Mouse (Mus musculus): Measurements from ENCODE around the gene Cox20.

The Cox20 gene

DNA sequence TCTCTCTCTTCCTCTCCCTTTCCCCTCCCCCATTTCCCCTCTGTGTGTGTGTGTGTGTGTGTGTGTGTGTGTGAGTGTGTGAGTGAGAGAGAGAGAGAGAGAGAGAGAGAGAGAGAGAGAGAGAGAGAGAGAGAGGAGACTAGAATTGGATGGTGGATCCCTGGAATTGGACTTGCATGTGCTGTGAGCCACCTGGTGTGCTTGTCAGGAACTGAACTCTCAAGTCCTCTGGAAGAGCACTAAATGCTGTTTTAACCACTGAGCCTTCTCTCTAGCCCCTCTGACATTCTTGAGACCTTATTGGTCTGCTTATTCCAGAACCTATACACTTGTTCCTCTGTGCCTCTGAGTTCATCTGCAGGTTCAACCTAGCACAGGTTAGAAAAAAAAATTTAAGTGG lies 32.7 kb downstream of the Cox20 start:
- no peak for DNase-seq (ENCODE audit: low read depth in 2 of 2, low spot score in 2 of 2)

DNA sequence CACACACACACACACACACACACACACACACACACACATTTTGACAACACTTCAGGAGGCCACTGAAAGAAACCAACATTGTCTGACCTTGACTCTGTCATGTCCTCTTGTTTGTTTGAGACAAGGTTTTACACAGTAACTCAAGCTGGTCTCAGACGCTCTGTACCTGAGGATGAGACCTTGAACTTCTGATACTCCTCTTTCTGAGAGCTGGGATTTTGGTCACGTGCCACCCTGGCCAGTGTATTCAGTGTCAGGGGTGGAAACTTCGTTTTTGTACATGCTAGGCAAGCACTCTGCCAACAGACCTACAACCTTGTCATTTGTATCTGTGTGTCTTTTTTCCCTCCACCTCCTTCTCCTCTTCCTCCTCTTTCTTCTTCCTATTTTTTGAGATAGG lies 35.6 kb downstream of the Cox20 start:
- no peak for DNase-seq (ENCODE audit: low read depth in 2 of 2, low spot score in 2 of 2)

GRCm38 (mm10) chr1:178357776-178358710 lies 39.1 kb downstream of the Cox20 start:
- no peak for DNase-seq (ENCODE audit: low read depth in 2 of 2, low spot score in 2 of 2)

GRCm38 (mm10) chr1:178360264-178360663 lies 41.3 kb downstream of the Cox20 start:
- DNase-seq (ENCODE audit: low read depth in 2 of 2, low spot score in 2 of 2), result no peak

GRCm38 (mm10) chr1:178360702-178361101 lies 41.8 kb downstream of the Cox20 start:
- DNase-seq (ENCODE audit: low read depth in 2 of 2, low spot score in 2 of 2), result peak in 1 of 2 experiments; percentile 20

DNA sequence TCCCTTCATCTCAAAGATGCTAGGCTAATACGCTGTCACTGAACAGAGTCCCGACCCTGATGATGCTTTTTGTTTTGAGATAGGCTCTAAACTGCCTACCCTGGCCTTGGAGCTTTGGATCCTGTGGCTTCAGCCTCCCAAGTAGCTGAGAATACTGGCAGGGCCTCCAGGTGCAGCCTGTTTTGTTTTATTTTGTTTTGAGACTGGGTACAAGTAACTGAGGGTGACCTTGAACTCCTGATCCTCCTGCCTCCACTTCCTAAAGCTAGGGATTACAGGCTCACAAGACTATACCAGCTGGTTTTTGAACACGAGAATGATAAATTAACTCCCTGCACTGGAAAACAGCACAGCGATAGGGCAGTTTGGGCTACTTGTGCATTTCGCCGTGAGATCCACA lies 46.2 kb downstream of the Cox20 start:
- DNase-seq (ENCODE audit: low read depth in 2 of 2, low spot score in 2 of 2), result no peak

- no peak for DNase-seq (ENCODE audit: low read depth in 2 of 2, low spot score in 2 of 2)
These were observed 49.2 kb downstream of the Cox20 start for GRCm38 (mm10) chr1:178368121-178368520.

GRCm38 (mm10) chr1:178368548-178369271 lies 49.8 kb downstream of the Cox20 start:
- DNase-seq (ENCODE audit: low read depth in 2 of 2, low spot score in 2 of 2), result peak; percentile 88 to 91

- peak in 1 of 2 experiments; percentile 50 for DNase-seq (ENCODE audit: low read depth in 2 of 2, low spot score in 2 of 2)
These were observed 50.3 kb downstream of the Cox20 start for GRCm38 (mm10) chr1:178369272-178369651.

Data from CD8-positive naive resting alpha-beta T cell, adult 2 months (primary cell).